Mouse (Mus musculus) limb, embryonic 12.5 days (tissue): Measurements from ENCODE around the gene Ppp1ca. TPM values are rescaled to one million over a fixed set of nuclear protein-coding genes. Genes with fewer than 3 reads are reported as not detected.

ENCODE experiments used
- ATAC-seq: fragments of 200-750 bp; cut with Nextera tagmentation; 2 replicates; pipeline ENCODE4 v1.8.0; 2017; ENCODE audit warnings: low read depth, moderate TSS enrichment; ENCODE audit not compliant: insufficient number of reproducible peaks, insufficient read depth, low FRiP score, low TSS enrichment
- H3K27ac ChIP-seq: fragments of 300-500 bp; sonication (generic); 2 replicates; pipeline ENCODE4 v1.5.1; 2016; ENCODE audit warnings: mild to moderate bottlenecking, moderate library complexity
- H3K27me3 ChIP-seq: fragments of 300-500 bp; sonication (generic); 2 replicates; pipeline ENCODE4 v1.6.1; 2016; ENCODE audit warnings: mild to moderate bottlenecking, moderate library complexity
- H3K36me3 ChIP-seq: fragments of 300-500 bp; sonication (generic); 2 replicates; pipeline ENCODE4 v1.6.1; 2016; ENCODE audit warnings: mild to moderate bottlenecking, moderate library complexity
- H3K4me1 ChIP-seq: fragments of 300-500 bp; sonication (generic); replicated peaks from 2 replicates; pipeline ENCODE4 v1.6.1; 2016
- H3K4me2 ChIP-seq: fragments of 300-500 bp; sonication (generic); 2 replicates; pipeline ENCODE4 v1.6.1; 2016; ENCODE audit warnings: mild to moderate bottlenecking, moderate library complexity
- H3K4me3 ChIP-seq: fragments of 300-500 bp; sonication (generic); replicated peaks from 2 replicates; pipeline ENCODE4 v1.5.1; 2016; ENCODE audit warnings: mild to moderate bottlenecking
- H3K9ac ChIP-seq: fragments of 300-500 bp; sonication (generic); replicated peaks from 2 replicates; pipeline ENCODE4 v1.6.1; 2016; ENCODE audit warnings: mild to moderate bottlenecking, moderate library complexity
- H3K9me3 ChIP-seq: fragments of 300-500 bp; sonication (generic); 2 replicates; pipeline ENCODE4 v1.6.1; 2016; ENCODE audit warnings: mild to moderate bottlenecking, moderate library complexity
- WGBS: fragments of 180-500 bp; shearing (Covaris S2); methylation state at CpG from one replicate; pipeline ENCODE4 v1.1.7; 2016; 5-methylcytosine and 5-hydroxymethylcytosine counted together
- polyA plus RNA-seq: library from polyadenylated mRNA; unstranded; fragments of >200 nt; fragmentation: Nextera tagmentation; extraction: Ambion mirVana; gene quantifications from 2 replicates; pipeline ENCODE4 v1.2.1, GENCODE M21; 2016

The Ppp1ca gene
- polyA plus RNA-seq, 1 experiment from 2014 or later: 845 TPM

- Histone ChIP-seq H3K4me2 (peak overlapping the region; percentile 93), H3K4me3 (peak overlapping the region; percentile 92), H3K9me3 (0 out of 2 replicates have a peak, but pooled peaks cover 4% of the 10 kb centered on the region), H3K27me3 (no peaks in the 10 kb centered on the region), H3K27ac (peak overlapping the region; percentile 73; the same call in 1 of the 2 replicates), H3K9ac (peak overlapping the region; percentile 81), H3K4me1 (peaks cover 18% of the 10 kb centered on the region), H3K36me3 (peaks cover 39% of the 10 kb centered on the region)
- WGBS: 7% methylated on average over 8 of the region's 8 CpGs
- no peak for ATAC-seq
Observed at GRCm38 (mm10) chr19:4148819-4149218, 43.0 kb upstream of the Ppp1ca start.

DNA sequence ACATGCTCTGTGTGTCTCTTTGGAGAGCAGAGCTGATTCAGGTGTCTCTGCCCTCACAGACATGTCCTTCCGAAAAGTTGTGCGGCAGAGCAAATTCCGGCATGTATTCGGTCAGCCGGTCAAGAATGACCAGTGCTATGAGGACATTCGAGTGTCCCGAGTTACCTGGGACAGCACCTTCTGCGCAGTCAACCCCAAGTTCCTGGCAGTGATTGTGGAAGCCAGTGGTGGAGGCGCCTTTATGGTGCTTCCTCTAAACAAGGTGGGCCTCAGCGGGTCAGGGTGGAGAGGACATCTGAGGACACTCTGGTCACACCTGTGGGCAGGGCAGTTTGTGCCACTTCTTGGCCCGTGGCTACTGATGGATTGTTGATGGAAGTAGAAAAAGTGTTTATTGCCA, 42.6 kb upstream of the Ppp1ca start:
- peak overlapping the region; percentile 93 for H3K4me2 ChIP-seq
- H3K4me1 ChIP-seq: peaks cover 18% of the 10 kb centered on the region
- no peak overlapping the region for H3K27ac ChIP-seq
- peak overlapping the region; percentile 81 for H3K9ac ChIP-seq
- 0 out of 2 replicates have a peak, but pooled peaks cover 4% of the 10 kb centered on the region for H3K9me3 ChIP-seq
- 84% methylated on average over 11 of the region's 11 CpGs for WGBS
- ATAC-seq: no peak
- no peaks in the 10 kb centered on the region for H3K27me3 ChIP-seq
- H3K4me3 ChIP-seq: peak overlapping the region; percentile 92
- H3K36me3 ChIP-seq: peaks cover 39% of the 10 kb centered on the region

DNA sequence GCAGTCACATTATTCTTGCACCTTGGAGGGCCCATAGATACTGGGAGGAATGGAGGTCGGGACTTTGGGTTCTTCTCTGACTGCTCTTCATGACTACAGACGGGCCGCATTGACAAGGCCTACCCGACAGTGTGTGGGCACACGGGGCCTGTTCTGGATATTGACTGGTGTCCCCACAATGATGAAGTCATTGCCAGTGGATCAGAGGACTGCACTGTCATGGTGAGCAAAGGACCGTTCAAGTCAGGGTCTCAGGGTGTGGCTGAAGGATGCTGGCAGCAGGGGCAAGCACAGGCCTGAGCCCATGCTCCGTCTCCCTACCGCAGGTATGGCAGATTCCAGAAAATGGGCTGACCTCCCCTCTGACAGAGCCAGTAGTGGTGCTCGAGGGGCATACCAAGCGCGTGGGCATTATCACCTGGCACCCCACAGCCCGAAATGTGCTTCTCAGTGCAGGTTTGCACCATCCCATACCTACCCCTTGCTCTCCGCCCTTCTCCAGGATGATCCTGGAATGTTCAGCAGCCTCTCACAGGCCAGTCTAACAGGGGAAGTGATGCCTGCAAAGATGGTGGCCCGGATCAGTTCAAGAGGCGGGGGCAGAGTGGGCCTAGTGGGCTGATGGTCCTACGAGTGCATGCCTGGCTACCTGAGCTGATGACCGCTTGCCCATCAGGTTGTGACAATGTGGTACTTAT, 42.0 kb upstream of the Ppp1ca start:
- Histone ChIP-seq H3K4me3 (0 out of 2 replicates have a peak overlapping the region, but pooled peaks have one; percentile 6), H3K4me2 (peak overlapping the region; percentile 93; the same call in 1 of the 2 replicates), H3K9ac (no peak overlapping the region), H3K27ac (no peak overlapping the region), H3K36me3 (peaks cover 39% of the 10 kb centered on the region), H3K27me3 (no peaks in the 10 kb centered on the region), H3K9me3 (0 out of 2 replicates have a peak, but pooled peaks cover 4% of the 10 kb centered on the region), H3K4me1 (peaks cover 18% of the 10 kb centered on the region)
- ATAC-seq: no peak
- WGBS: 94% methylated on average over 17 of the region's 17 CpGs

DNA sequence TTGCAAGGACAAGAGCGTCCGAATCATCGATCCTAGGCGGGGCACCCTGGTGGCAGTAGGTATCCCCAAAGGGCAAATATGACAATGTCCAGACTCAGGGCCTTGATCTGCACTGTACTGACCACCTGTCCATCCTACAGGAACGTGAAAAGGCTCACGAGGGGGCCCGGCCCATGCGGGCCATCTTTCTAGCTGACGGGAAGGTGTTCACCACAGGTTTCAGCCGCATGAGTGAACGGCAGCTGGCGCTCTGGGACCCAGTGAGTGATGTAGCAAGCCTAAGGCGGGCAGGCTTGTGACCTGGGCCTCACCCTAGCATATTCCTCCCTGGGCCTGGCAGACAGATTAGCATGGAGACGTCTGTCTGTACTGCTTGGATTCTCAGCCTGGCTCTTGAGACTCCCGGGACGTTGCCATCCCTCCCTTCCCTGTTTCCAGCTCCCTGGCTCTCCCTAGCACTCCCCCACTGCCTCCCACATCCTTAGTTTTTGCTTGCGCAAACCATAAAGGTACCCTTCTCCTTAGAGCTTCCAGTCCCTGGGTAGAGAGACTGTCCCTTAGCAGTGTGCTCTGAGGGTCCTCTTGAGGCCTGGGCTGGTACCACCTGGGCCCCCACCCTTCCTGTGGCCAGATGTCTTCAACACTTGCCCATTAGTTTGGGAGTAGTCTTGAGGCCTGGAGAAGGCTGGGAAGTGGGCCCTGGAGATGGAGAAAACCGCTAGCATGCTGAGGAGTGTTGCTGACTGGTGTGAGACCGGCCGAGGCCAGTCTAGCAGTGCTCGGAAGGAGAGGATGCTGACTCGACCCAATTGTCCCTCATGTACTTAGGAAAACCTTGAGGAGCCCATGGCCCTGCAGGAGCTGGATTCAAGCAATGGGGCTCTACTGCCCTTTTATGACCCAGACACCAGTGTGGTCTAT, 41.0 kb upstream of the Ppp1ca start:
- WGBS: 89% methylated on average over 22 of the region's 22 CpGs
- no peak for ATAC-seq
- Histone ChIP-seq H3K36me3 (peaks cover 48% of the 10 kb centered on the region), H3K27me3 (no peaks in the 10 kb centered on the region), H3K4me3 (no peak overlapping the region), H3K9me3 (0 out of 2 replicates have a peak, but pooled peaks cover 2% of the 10 kb centered on the region), H3K4me1 (peaks cover 18% of the 10 kb centered on the region), H3K27ac (no peak overlapping the region), H3K9ac (no peak overlapping the region; the same call in 1 of the 2 replicates), H3K4me2 (no peak overlapping the region)

GRCm38 (mm10) chr19:4151488-4151860, 40.4 kb upstream of the Ppp1ca start:
- peaks cover 18% of the 10 kb centered on the region for H3K4me1 ChIP-seq
- no peak overlapping the region for H3K4me3 ChIP-seq
- H3K36me3 ChIP-seq: peaks cover 54% of the 10 kb centered on the region
- WGBS: 79% methylated on average over 5 of the region's 5 CpGs
- no peak overlapping the region for H3K4me2 ChIP-seq
- H3K9me3 ChIP-seq: no peaks in the 10 kb centered on the region
- H3K27ac ChIP-seq: no peak overlapping the region
- no peak for ATAC-seq
- no peaks in the 10 kb centered on the region for H3K27me3 ChIP-seq
- no peak overlapping the region; the same call in 1 of the 2 replicates for H3K9ac ChIP-seq

DNA sequence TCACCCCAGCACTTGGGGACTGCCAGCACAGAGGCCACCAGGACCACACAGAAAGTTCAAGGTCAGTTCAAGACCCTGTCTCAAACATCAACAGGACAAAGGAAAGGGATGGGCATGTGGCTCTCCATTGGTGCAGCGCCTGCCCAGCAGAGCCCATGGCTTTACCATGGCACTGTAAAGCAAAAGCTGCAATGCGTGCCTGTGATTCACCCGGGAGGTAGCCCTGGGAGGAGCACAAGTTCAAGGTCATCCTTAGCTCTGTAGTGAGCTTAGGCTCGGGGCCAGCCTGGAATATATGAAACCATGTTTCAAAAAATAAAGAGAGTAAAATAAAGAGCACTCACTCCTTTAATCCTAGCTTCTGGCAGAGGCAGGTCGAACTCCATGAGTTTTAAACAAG, 40.0 kb upstream of the Ppp1ca start:
- 90% methylated on average over 5 of the region's 5 CpGs for WGBS
- H3K4me1 ChIP-seq: peaks cover 18% of the 10 kb centered on the region

GRCm38 (mm10) chr19:4152445-4153231, 39.2 kb upstream of the Ppp1ca start:
- Histone ChIP-seq H3K36me3 (peaks cover 66% of the 10 kb centered on the region), H3K4me1 (peaks cover 18% of the 10 kb centered on the region), H3K9me3 (no peaks in the 10 kb centered on the region), H3K9ac (0 out of 2 replicates have a peak overlapping the region, but pooled peaks have one; percentile 18), H3K27ac (no peak overlapping the region), H3K4me3 (no peak overlapping the region), H3K4me2 (no peak overlapping the region), H3K27me3 (no peaks in the 10 kb centered on the region)
- WGBS: 85% methylated on average over 8 of the region's 8 CpGs
- no peak for ATAC-seq

More for the DNA sequence above, 40.0 kb upstream of the Ppp1ca start:
- Histone ChIP-seq H3K27ac (no peak overlapping the region), H3K36me3 (peaks cover 58% of the 10 kb centered on the region), H3K4me3 (no peak overlapping the region), H3K4me2 (no peak overlapping the region), H3K9ac (no peak overlapping the region), H3K9me3 (no peaks in the 10 kb centered on the region), H3K27me3 (no peaks in the 10 kb centered on the region)
- ATAC-seq: no peak

- Histone ChIP-seq H3K9me3 (no peaks in the 10 kb centered on the region), H3K27me3 (no peaks in the 10 kb centered on the region), H3K27ac (no peak within 1 kb of the TSS), H3K4me1 (peaks cover 12% of the 10 kb centered on the region), H3K36me3 (peaks cover 72% of the 10 kb centered on the region), H3K4me3 (no peak within 1 kb of the TSS), H3K9ac (0 out of 2 replicates have a peak within 1 kb of the TSS, but pooled peaks have one; percentile 18), H3K4me2 (no peak within 1 kb of the TSS)
- 68% methylated on average over 11 of the region's 11 CpGs for WGBS
- no peak for ATAC-seq
Observed at GRCm38 (mm10) chr19:4153232-4153654, 38.6 kb upstream of the Ppp1ca start, which contains the start of gene Ptprcap. Ptprcap (plus strand) TSS chr19:4153604.

GRCm38 (mm10) chr19:4154437-4155222, 37.2 kb upstream of the Ppp1ca start:
- 81% methylated on average over 13 of the region's 13 CpGs for WGBS
- Histone ChIP-seq H3K9me3 (no peaks in the 10 kb centered on the region), H3K36me3 (peaks cover 86% of the 10 kb centered on the region), H3K4me2 (no peak overlapping the region), H3K4me3 (no peak overlapping the region), H3K27ac (no peak overlapping the region), H3K9ac (peak overlapping the region; percentile 42; the same call in 1 of the 2 replicates), H3K27me3 (no peaks in the 10 kb centered on the region), H3K4me1 (peaks cover 3% of the 10 kb centered on the region)
- 0 out of 2 replicates have a peak, but pooled peaks have one; percentile 14 for ATAC-seq
